ENCODE assay signal across 12 mouse cellular contexts in genomic region chr4:141595605-141596268, GRCm38 (mm10). TPM values are rescaled to one million over a fixed set of nuclear protein-coding genes. Genes with fewer than 3 reads are reported as not detected.
DNase-seq lines count a peak whose midpoint lies in the region; ATAC-seq and TF ChIP-seq lines count a peak whose summit lies in the region.
"Had no signal": no experiment of that assay in that cellular context is flagged by ENCODE, and none has a peak within 500 bp of the region (broad histone marks: within the 10 kb centered on the region; RNA-seq: fewer than 3 reads in every experiment).

No protein-coding gene starts in this region.

- TF ChIP-seq CTCF in CH12.LX (conservative IDR thresholded peaks at IDR 0.05 in 1 of 2, IDR thresholded peaks at IDR 0.05 in 1 of 2; ENCODE audit: low read depth in 2 of 2, low read length in 2 of 2): peak in 1 of 2 experiments; percentile 51; a peak in 2 of 4 replicates
- 0 out of 2 replicates have a peak, but pooled peaks have one; percentile 14 for TF ChIP-seq CTCF in brain, embryonic 14.5 days (IDR thresholded peaks at IDR 0.05; ENCODE audit: borderline replicate concordance, extremely low read depth, insufficient read depth, insufficient read length)

- DNase-seq in kidney, adult 18-20 months: peak; percentile 59
- DNase-seq in CH12.LX (ENCODE audit: extremely low read depth): no peak
- no peak for DNase-seq in brain, embryonic 14.5 days (ENCODE audit: low read depth)
- peak; percentile 76 to 82 for DNase-seq in kidney, postnatal 36 days
- no peak for DNase-seq in cerebellum, postnatal 25 days
- DNase-seq in right cerebral cortex, adult 2 months (ENCODE audit: low spot score in 2 of 2): no peak
- DNase-seq: right cerebral cortex, postnatal 14 days had no signal

- no peaks in the 10 kb centered on the region for H3K9me3 ChIP-seq in kidney, embryonic 14.5 days (ENCODE audit: control insufficient read depth, low read length)
- H3K9me3 ChIP-seq in CH12.LX (replicated peaks; ENCODE audit: low read length): peaks cover 4% of the 10 kb centered on the region
- H3K9me3 ChIP-seq: embryonic facial prominence, embryonic 10.5 days; heart, embryonic 12.5 days; hindbrain, embryonic 15.5 days had no signal

- no peak for ATAC-seq in kidney, embryonic 14.5 days (ENCODE audit: low FRiP score, low TSS enrichment)
- no peak for ATAC-seq in monocyte, adult 5-6 weeks (replicated peaks; ENCODE audit: insufficient number of reproducible peaks, low FRiP score, low TSS enrichment, poor library complexity, severe bottlenecking)

- no peaks in the 10 kb centered on the region for H3K27me3 ChIP-seq in kidney, embryonic 14.5 days (ENCODE audit: control insufficient read depth, insufficient read depth, low read length)
- H3K27me3 ChIP-seq in CH12.LX (replicated peaks): no peaks in the 10 kb centered on the region
- H3K27me3 ChIP-seq: heart, embryonic 12.5 days; hindbrain, embryonic 15.5 days had no signal

- H3K4me2 ChIP-seq in kidney, embryonic 14.5 days (replicated peaks; ENCODE audit: low read depth, low read length): no peak overlapping the region
- H3K4me2 ChIP-seq in CH12.LX (ENCODE audit: insufficient read depth, low read depth, poor library complexity, severe bottlenecking): no peak overlapping the region
- H3K4me2 ChIP-seq: heart, embryonic 12.5 days; hindbrain, embryonic 15.5 days had no signal

- H3K36me3 ChIP-seq in kidney, embryonic 14.5 days (ENCODE audit: control insufficient read depth, insufficient read depth, low read length): peaks cover 39% of the 10 kb centered on the region
- H3K36me3 ChIP-seq in CH12.LX (replicated peaks in 1 of 2; ENCODE audit: control insufficient read depth in 1 of 2, insufficient read depth in 1 of 2, low read length in 1 of 2): no peaks in the 10 kb centered on the region

- no peak for TF ChIP-seq EP300 in CH12.LX (IDR thresholded peaks at IDR 0.05; ENCODE audit: low read length)

- in situ Hi-C loops in CH12.LX (cut with MboI; ENCODE audit: low pct_ligation_motif_present, low pct_unique_long_range_greater_than_20kb, low sequenced_read_pairs): no loop called here

- peaks cover 14% of the 10 kb centered on the region; the same call in 1 of the 2 replicates for H3K4me1 ChIP-seq in kidney, embryonic 14.5 days (ENCODE audit: control insufficient read depth, insufficient read depth, low read length)
- H3K4me1 ChIP-seq in CH12.LX (ENCODE audit: control insufficient read depth in 1 of 2, insufficient read depth in 2 of 2): peaks cover 4% of the 10 kb centered on the region in 2 experiments; a peak in 3 of 4 replicates

- H3K27ac ChIP-seq in kidney, embryonic 14.5 days (ENCODE audit: low read depth, low read length): no peak overlapping the region
- H3K27ac ChIP-seq in CH12.LX (ENCODE audit: insufficient read depth, low read depth): no peak overlapping the region
- H3K27ac ChIP-seq: hindbrain, embryonic 15.5 days had no signal

- H3K79me2 ChIP-seq in CH12.LX (replicated peaks; ENCODE audit: control insufficient read depth, extremely low read depth, insufficient read depth, poor library complexity, severe bottlenecking): no peaks in the 10 kb centered on the region

- no peak for TF ChIP-seq POLR2A in CH12.LX (IDR thresholded peaks at IDR 0.05; ENCODE audit: low read depth, low read length)
- TF ChIP-seq POLR2A in brain, embryonic 14.5 days (IDR thresholded peaks at IDR 0.05; ENCODE audit: borderline replicate concordance, extremely low read depth, insufficient read depth, insufficient read length, poor library complexity, severe bottlenecking): no peak

- 83% methylated on average over 9 of the region's 9 CpGs for WGBS in kidney, embryonic 14.5 days

- peak; percentile 29 for TF ChIP-seq RAD21 in CH12.LX (IDR thresholded peaks at IDR 0.05; ENCODE audit: low read depth, low read length)

- dilution Hi-C loops in CH12.LX (cut with MboI; ENCODE audit: extremely low pct_ligation_motif_present, extremely low pct_unique_long_range_greater_than_20kb, low sequenced_read_pairs): no loop called here

- no peak overlapping the region for H3K4me3 ChIP-seq in kidney, embryonic 14.5 days (ENCODE audit: low read length)
- H3K4me3 ChIP-seq in CH12.LX (replicated peaks in 1 of 3; ENCODE audit: low read depth in 2 of 3, low read length in 2 of 3, poor library complexity in 1 of 3): no peak overlapping the region
- H3K4me3 ChIP-seq: embryonic facial prominence, embryonic 10.5 days; heart, embryonic 12.5 days; hindbrain, embryonic 15.5 days had no signal

- no peak overlapping the region for H3K9ac ChIP-seq in kidney, embryonic 14.5 days (ENCODE audit: low read depth, low read length)
- H3K9ac ChIP-seq in CH12.LX (ENCODE audit: insufficient read depth, low read depth): no peak overlapping the region
- H3K9ac ChIP-seq: heart, embryonic 12.5 days; hindbrain, embryonic 15.5 days had no signal

TF ChIP-seq in CH12.LX, 34 proteins besides CTCF, POLR2A, EP300 and RAD21:
- TF ChIP-seq ELF1 (IDR thresholded peaks at IDR 0.05; ENCODE audit: low read depth, low read length): no peak
- TF ChIP-seq SMC3 (IDR thresholded peaks at IDR 0.05; ENCODE audit: low read depth, low read length): peak; percentile 48

RNA-seq across cellular contexts. Expression of gene Fblim1, which starts 10.2 kb away (rescaled TPM):
- 49.4 and 71.3 TPM in 2 replicates for polyA plus RNA-seq in kidney, embryonic 14.5 days (2014; fragmentation: Nextera tagmentation; extraction: Ambion mirVana)
- total RNA-seq in CH12.LX (2012; rRNA removed) (0.17 TPM in 2 replicates), CH12.LX (2014; rRNA removed) (0.07 and 0.09 TPM in 2 replicates)
- polyA plus RNA-seq in CH12.LX (2012; ENCODE audit: insufficient read length, low read depth): 0.97 and 1.2 TPM in 2 replicates
- polyA plus RNA-seq in brain, embryonic 14.5 days (2012; rRNA removed): 34.7 and 50.7 TPM in 2 replicates
- not detected in 3 replicates for total RNA-seq in monocyte, adult 5-6 weeks (2017)

RNA-seq across cellular contexts. Expression of gene Tmem82, which starts 22.7 kb away (rescaled TPM):
- polyA plus RNA-seq in kidney, embryonic 14.5 days (2014; fragmentation: Nextera tagmentation; extraction: Ambion mirVana): 0.86 and 1.2 TPM in 2 replicates
- total RNA-seq in CH12.LX (2012; rRNA removed): 3.8 and 5.2 TPM in 2 replicates
- total RNA-seq in CH12.LX (2014; rRNA removed): 0.58 and 0.68 TPM in 2 replicates
- 2.7 TPM in 2 replicates for polyA plus RNA-seq in CH12.LX (2012; ENCODE audit: insufficient read length, low read depth)
- polyA plus RNA-seq in brain, embryonic 14.5 days (2012; rRNA removed): 0.14 and 0.44 TPM in 2 replicates
- total RNA-seq in monocyte, adult 5-6 weeks (2017): not detected in 3 replicates

RNA-seq across cellular contexts. Expression of gene Slc25a34, which starts 27.9 kb away (rescaled TPM):
- 0.07 TPM in 1 of 2 replicates, not detected in the other for polyA plus RNA-seq in kidney, embryonic 14.5 days (2014; fragmentation: Nextera tagmentation; extraction: Ambion mirVana)
- total RNA-seq in CH12.LX (2012; rRNA removed): 0.63 and 0.64 TPM in 2 replicates
- total RNA-seq in CH12.LX (2014; rRNA removed): 0.23 and 0.41 TPM in 2 replicates
- 1.2 and 1.7 TPM in 2 replicates for polyA plus RNA-seq in CH12.LX (2012; ENCODE audit: insufficient read length, low read depth)
- polyA plus RNA-seq in brain, embryonic 14.5 days (2012; rRNA removed): 0.40 and 0.42 TPM in 2 replicates
- total RNA-seq in monocyte, adult 5-6 weeks (2017): not detected in 3 replicates

RNA-seq across cellular contexts. Expression of gene Spen, which starts 57.3 kb away (rescaled TPM):
- polyA plus RNA-seq in kidney, embryonic 14.5 days (2014; fragmentation: Nextera tagmentation; extraction: Ambion mirVana): 13.1 and 19.3 TPM in 2 replicates
- 10.2 and 10.8 TPM in 2 replicates for total RNA-seq in CH12.LX (2012; rRNA removed)
- 2.6 and 4.0 TPM in 2 replicates for total RNA-seq in CH12.LX (2014; rRNA removed)
- polyA plus RNA-seq in CH12.LX (2012; ENCODE audit: insufficient read length, low read depth): 21.3 and 21.6 TPM in 2 replicates
- polyA plus RNA-seq in brain, embryonic 14.5 days (2012; rRNA removed): 9.9 and 32.7 TPM in 2 replicates
- total RNA-seq in monocyte, adult 5-6 weeks (2017): 39.8 to 81.5 TPM (median 48.1 TPM) in 3 replicates

Comparison
In these comparisons a context has a peak if more than half of its experiments do, and no peak if none do; other contexts are left out.
1. DNase-seq: peak in kidney, adult 18-20 months (single experiment) and kidney, postnatal 36 days (2 of 2); none in CH12.LX (single experiment), brain, embryonic 14.5 days (single experiment), cerebellum, postnatal 25 days (0 of 2) and right cerebral cortex, adult 2 months (0 of 2).
2. RNA of gene Fblim1, which starts 10.2 kb away (polyA plus RNA-seq): 49.4 to 71.3 TPM in kidney, embryonic 14.5 days and 34.7 to 50.7 TPM in brain, embryonic 14.5 days; 0.97 to 1.2 TPM in CH12.LX; every median in the first group is over 10 times any median in the second.